ENCODE assay signal across 24 mouse cellular contexts in genomic region chr8:120675718-120676117, GRCm38 (mm10). TPM values are rescaled to one million over a fixed set of nuclear protein-coding genes. Genes with fewer than 3 reads are reported as not detected.
A peak's percentile ranks its signal among the peaks of the same experiment; 100 is the strongest.
DNase-seq lines count a peak whose midpoint lies in the region; ATAC-seq and TF ChIP-seq lines count a peak whose summit lies in the region.
"Had no signal": no experiment of that assay in that cellular context is flagged by ENCODE, and none has a peak within 500 bp of the region (broad histone marks: within the 10 kb centered on the region; RNA-seq: fewer than 3 reads in every experiment).

No protein-coding gene starts in this region.

- no peaks in the 10 kb centered on the region for H3K27me3 ChIP-seq in heart, adult 2 months (ENCODE audit: control insufficient read depth, insufficient read depth, low read length)
- H3K27me3 ChIP-seq in liver, embryonic 14.5 days (ENCODE audit: control insufficient read depth, insufficient read depth, low read length) = no peaks in the 10 kb centered on the region
- H3K27me3 ChIP-seq: embryonic facial prominence, embryonic 15.5 days; forebrain, embryonic 15.5 days; limb, embryonic 15.5 days; midbrain, embryonic 13.5 days had no signal

- no peak overlapping the region for H3K4me2 ChIP-seq in liver, embryonic 14.5 days (ENCODE audit: low read depth)
- H3K4me2 ChIP-seq: embryonic facial prominence, embryonic 15.5 days; forebrain, embryonic 15.5 days; hindbrain, embryonic 14.5 days; limb, embryonic 15.5 days; midbrain, embryonic 13.5 days had no signal

- intact Hi-C loops in heart, adult 2 months (cut with DNase I) = loop anchor here (5.0 kb wide), 1 partner anchor 417 kb away; no protein-coding TSS in a partner anchor
- intact Hi-C loops in heart, postnatal 25 days (cut with DNase I) = no loop called here

- H3K4me3 ChIP-seq in heart, adult 2 months = no peak overlapping the region
- no peak overlapping the region for H3K4me3 ChIP-seq in liver, embryonic 14.5 days (ENCODE audit: insufficient read depth in 1 of 2, low read depth in 2 of 2, low read length in 2 of 2)
- H3K4me3 ChIP-seq: embryonic facial prominence, embryonic 15.5 days; forebrain, embryonic 15.5 days; limb, embryonic 15.5 days; midbrain, embryonic 13.5 days had no signal

- H3K79me2 ChIP-seq in heart, adult 2 months (replicated peaks; ENCODE audit: control insufficient read depth, insufficient read depth, low read length) = no peaks in the 10 kb centered on the region

- no peak for TF ChIP-seq POLR2A in heart, adult 2 months (IDR thresholded peaks at IDR 0.05; ENCODE audit: insufficient read depth, low read depth, low read length)

- H3K4me1 ChIP-seq in heart, adult 2 months (ENCODE audit: control insufficient read depth, insufficient read depth, low read length) = peaks cover 2% of the 10 kb centered on the region
- H3K4me1 ChIP-seq in liver, embryonic 14.5 days (replicated peaks; ENCODE audit: control insufficient read depth in 2 of 2, insufficient read depth in 2 of 2, low read length in 1 of 2) = peaks cover 5 to 9% of the 10 kb centered on the region in 2 experiments
- H3K4me1 ChIP-seq: forebrain, embryonic 15.5 days had no signal

- peaks cover 3% of the 10 kb centered on the region; the same call in 1 of the 2 replicates for H3K36me3 ChIP-seq in heart, adult 2 months (ENCODE audit: control insufficient read depth, insufficient read depth, low read length)
- peaks cover 31% of the 10 kb centered on the region for H3K36me3 ChIP-seq in liver, embryonic 14.5 days (replicated peaks; ENCODE audit: control insufficient read depth, insufficient read depth, low read depth)

- H3K9ac ChIP-seq in heart, adult 2 months (ENCODE audit: low read depth, low read length) = no peak overlapping the region
- no peak overlapping the region for H3K9ac ChIP-seq in liver, embryonic 14.5 days (replicated peaks)
- H3K9ac ChIP-seq: embryonic facial prominence, embryonic 15.5 days; forebrain, embryonic 15.5 days; hindbrain, embryonic 14.5 days; limb, embryonic 15.5 days; midbrain, embryonic 13.5 days had no signal

- ATAC-seq in liver, embryonic 14.5 days (ENCODE audit: insufficient read depth) = no peak
- ATAC-seq: forebrain, embryonic 15.5 days; midbrain, embryonic 13.5 days had no signal

- 74% methylated on average over 8 of the region's 8 CpGs for WGBS in heart, adult 2 months
- WGBS in liver, embryonic 14.5 days (ENCODE audit: insufficient replicate concordance) = 74% methylated on average over 8 of the region's 8 CpGs

- TF ChIP-seq CTCF in heart, adult 2 months (IDR thresholded peaks at IDR 0.05) = peak; percentile 36; the same call in 1 of the 2 replicates
- peak; percentile 24; the same call in 1 of the 2 replicates for TF ChIP-seq CTCF in liver, embryonic 14.5 days (IDR thresholded peaks at IDR 0.05; ENCODE audit: low read depth)

- no peak for TF ChIP-seq EP300 in heart, adult 2 months (IDR thresholded peaks at IDR 0.05; ENCODE audit: insufficient read depth, low read depth, low read length)
- no peak for TF ChIP-seq EP300 in liver, embryonic 14.5 days (IDR thresholded peaks at IDR 0.05; ENCODE audit: low read depth)

- no peaks in the 10 kb centered on the region for H3K9me3 ChIP-seq in liver, embryonic 14.5 days (ENCODE audit: control insufficient read depth, low read length)
- H3K9me3 ChIP-seq: embryonic facial prominence, embryonic 15.5 days; forebrain, embryonic 15.5 days; limb, embryonic 15.5 days; midbrain, embryonic 13.5 days had no signal

- DNase-seq in heart, adult 2 months = no peak
- no peak for DNase-seq in heart, postnatal 25 days (ENCODE audit: low spot score)
- no peak for DNase-seq in liver, embryonic 14.5 days (ENCODE audit: low read depth in 3 of 3, low spot score in 3 of 3)
- DNase-seq in liver = no peak
- DNase-seq in A20 (ENCODE audit: low read depth, low spot score) = peak; percentile 16
- DNase-seq in MN1 (ENCODE audit: low spot score) = peak; percentile 30
- no peak for DNase-seq in thymus, postnatal 36 days
- DNase-seq: adrenal gland, postnatal 36 days; cerebellum, adult 18-20 months; cerebellum, postnatal 25 days; gastrocnemius, postnatal 36 days; heart, postnatal 36 days; kidney, adult 9 months; layer of hippocampus, adult 9-11 months; left cerebral cortex, postnatal 4 days; lung, postnatal 14 days; right cerebral cortex, postnatal 14 days; thymus, postnatal 14 days had no signal

- no peak overlapping the region for H3K27ac ChIP-seq in heart, adult 2 months
- no peak overlapping the region for H3K27ac ChIP-seq in liver, embryonic 14.5 days
- H3K27ac ChIP-seq: embryonic facial prominence, embryonic 15.5 days; forebrain, embryonic 15.5 days; hindbrain, embryonic 14.5 days; limb, embryonic 15.5 days; midbrain, embryonic 13.5 days had no signal

RNA-seq across cellular contexts. Expression of gene Emc8, which starts 7.3 kb away (rescaled TPM):
- total RNA-seq in heart, adult 2 months (2021) = 10 to 100 TPM; 42.2 to 46.3 TPM
- 34.1 and 36.9 TPM in 2 replicates for polyA plus RNA-seq in heart, adult 2 months (2012; rRNA removed)
- 10 to 100 TPM; 45.6 to 46.9 TPM for total RNA-seq in heart, postnatal 25 days (2021)
- 40.3 and 45.5 TPM in 2 replicates for polyA plus RNA-seq in liver, embryonic 14.5 days (2012; rRNA removed)
- polyA plus RNA-seq in liver, embryonic 14.5 days (2014; fragmentation: Nextera tagmentation; extraction: Ambion mirVana) = 122 and 125 TPM in 2 replicates

RNA-seq across cellular contexts. Expression of gene Cox4i1, which starts 7.7 kb away (rescaled TPM):
- total RNA-seq in heart, adult 2 months (2021) = 1,000 to 10,000 TPM; 4,113 to 4,965 TPM
- 4,656 and 4,851 TPM in 2 replicates for polyA plus RNA-seq in heart, adult 2 months (2012; rRNA removed)
- 1,000 to 10,000 TPM; 4,549 to 4,664 TPM for total RNA-seq in heart, postnatal 25 days (2021)
- polyA plus RNA-seq in liver, embryonic 14.5 days (2012; rRNA removed) = 383 and 573 TPM in 2 replicates
- polyA plus RNA-seq in liver, embryonic 14.5 days (2014; fragmentation: Nextera tagmentation; extraction: Ambion mirVana) = 701 and 721 TPM in 2 replicates

RNA-seq across cellular contexts. Expression of gene Gm27021, which starts 7.8 kb away (rescaled TPM):
- not detected for total RNA-seq in heart, adult 2 months (2021)
- not detected in 2 replicates for polyA plus RNA-seq in heart, adult 2 months (2012; rRNA removed)
- total RNA-seq in heart, postnatal 25 days (2021) = not detected
- 0.30 and 0.38 TPM in 2 replicates for polyA plus RNA-seq in liver, embryonic 14.5 days (2012; rRNA removed)
- not detected in 2 replicates for polyA plus RNA-seq in liver, embryonic 14.5 days (2014; fragmentation: Nextera tagmentation; extraction: Ambion mirVana)
- total RNA-seq: gastrocnemius, postnatal 36 days; heart, adult 8-10 months had no signal

RNA-seq across cellular contexts. Expression of gene 1190005I06Rik, which starts 28.3 kb away (rescaled TPM):
- 1 to 10 TPM; 3.9 to 5.3 TPM for total RNA-seq in heart, adult 2 months (2021)
- 3.0 and 6.0 TPM in 2 replicates for polyA plus RNA-seq in heart, adult 2 months (2012; rRNA removed)
- total RNA-seq in heart, postnatal 25 days (2021) = 1 to 10 TPM; 2.3 to 3.4 TPM
- polyA plus RNA-seq in liver, embryonic 14.5 days (2012; rRNA removed) = 0.26 and 0.28 TPM in 2 replicates
- polyA plus RNA-seq in liver, embryonic 14.5 days (2014; fragmentation: Nextera tagmentation; extraction: Ambion mirVana) = 0.86 and 1.7 TPM in 2 replicates

Comparison
In these comparisons a context has a peak if more than half of its experiments do, and no peak if none do; other contexts are left out.
1. DNase-seq: peak in A20 (single experiment) and MN1 (single experiment); none in heart, adult 2 months (0 of 2), heart, postnatal 25 days (single experiment), liver, embryonic 14.5 days (0 of 3), liver (single experiment) and thymus, postnatal 36 days (0 of 2).